Mouse (Mus musculus) yolk sac, embryonic 10.5 days (tissue): Measurements from ENCODE around the gene Gse1.
"Not testable (repeated sequence)": the region's sequence is repeated elsewhere in the genome, so short reads cannot be mapped to it uniquely, and the experiment has no call there.

Experiments
- DNase-seq: peaks from one replicate; pipeline ENCODE4 v3.0.0-alpha.2; 2017; ENCODE audit warnings: low spot score

Gse1 gene

GRCm38 (mm10) chr8:120325172-120325767 lies 97.0 kb downstream of the Gse1 start:
- no peak for DNase-seq

- DNase-seq: no peak
Measured at GRCm38 (mm10) chr8:120327131-120327554, 98.9 kb downstream of the Gse1 start.

- no peak for DNase-seq
Measured at GRCm38 (mm10) chr8:120328361-120329022, 100.2 kb downstream of the Gse1 start.

GRCm38 (mm10) chr8:120329030-120329748 lies 100.9 kb downstream of the Gse1 start:
- DNase-seq: no peak

- DNase-seq: no peak
Measured at GRCm38 (mm10) chr8:120331027-120331426, 102.8 kb downstream of the Gse1 start.

- DNase-seq: no peak
Measured at GRCm38 (mm10) chr8:120332379-120333229, 104.3 kb downstream of the Gse1 start.

GRCm38 (mm10) chr8:120333681-120334080 lies 105.4 kb downstream of the Gse1 start:
- DNase-seq: no peak

- DNase-seq: not testable (repeated sequence)
Measured at GRCm38 (mm10) chr8:120334261-120334660, 106.0 kb downstream of the Gse1 start.

GRCm38 (mm10) chr8:120334878-120335261 lies 106.6 kb downstream of the Gse1 start:
- peak; percentile 55 for DNase-seq

GRCm38 (mm10) chr8:120335262-120336086 lies 107.2 kb downstream of the Gse1 start:
- DNase-seq: no peak

GRCm38 (mm10) chr8:120336087-120336380 lies 107.8 kb downstream of the Gse1 start:
- no peak for DNase-seq

GRCm38 (mm10) chr8:120336909-120337555 lies 108.8 kb downstream of the Gse1 start:
- no peak for DNase-seq

GRCm38 (mm10) chr8:120337627-120338026 lies 109.4 kb downstream of the Gse1 start:
- DNase-seq: no peak

- DNase-seq: no peak
Measured at GRCm38 (mm10) chr8:120338678-120339077, 110.4 kb downstream of the Gse1 start.

GRCm38 (mm10) chr8:120339743-120340142 lies 111.5 kb downstream of the Gse1 start:
- no peak for DNase-seq

GRCm38 (mm10) chr8:120341124-120341523 lies 112.9 kb downstream of the Gse1 start:
- DNase-seq: no peak

GRCm38 (mm10) chr8:120342847-120343548 lies 114.7 kb downstream of the Gse1 start:
- no peak for DNase-seq

- no peak for DNase-seq
Measured at GRCm38 (mm10) chr8:120343582-120343981, 115.3 kb downstream of the Gse1 start.

- DNase-seq: no peak
Measured at GRCm38 (mm10) chr8:120344166-120344565, 115.9 kb downstream of the Gse1 start.

GRCm38 (mm10) chr8:120344583-120344982 lies 116.3 kb downstream of the Gse1 start:
- DNase-seq: no peak
